Mouse (Mus musculus) yolk sac, embryonic 10.5 days (tissue): ENCODE results near the gene Nub1.

Experiments used
- DNase-seq: peaks from one replicate; pipeline ENCODE4 v3.0.0-alpha.2; 2017; ENCODE audit warnings: low spot score

Nub1 gene

DNA sequence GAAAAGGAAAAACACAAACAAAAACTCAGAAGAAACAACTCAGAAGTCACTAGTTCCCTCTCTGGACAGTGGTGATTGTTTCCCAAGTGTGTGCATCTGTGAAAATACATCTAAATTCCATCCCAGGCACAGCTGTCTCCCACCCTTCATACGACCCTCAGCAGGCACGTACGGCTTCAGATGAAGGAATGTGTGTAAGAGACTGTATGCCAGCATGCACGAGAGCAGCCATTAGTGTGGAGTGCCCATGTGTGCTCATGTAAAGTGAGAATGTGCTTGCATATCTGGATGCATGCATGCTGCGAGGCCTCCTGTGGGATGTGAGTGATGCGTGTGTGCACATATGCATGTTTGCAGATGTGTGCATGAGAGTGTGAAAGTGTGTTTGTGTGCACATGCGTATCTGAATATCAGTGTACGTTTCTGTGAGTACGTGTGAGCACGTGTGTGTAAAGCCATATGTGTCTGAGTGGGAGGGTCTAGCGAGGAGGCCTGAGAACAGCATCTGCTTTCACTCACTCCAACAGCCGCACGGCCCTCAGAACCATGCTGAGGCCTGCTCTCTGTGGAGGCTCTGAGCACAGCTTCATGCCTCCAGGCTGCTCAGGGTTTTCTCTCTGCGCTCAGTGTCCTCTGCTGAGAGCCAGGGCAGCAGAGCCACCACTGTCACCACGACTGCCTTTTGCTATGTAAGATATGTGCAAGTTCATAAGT lies 56.0 kb downstream of the Nub1 start:
- DNase-seq = no peak

DNA sequence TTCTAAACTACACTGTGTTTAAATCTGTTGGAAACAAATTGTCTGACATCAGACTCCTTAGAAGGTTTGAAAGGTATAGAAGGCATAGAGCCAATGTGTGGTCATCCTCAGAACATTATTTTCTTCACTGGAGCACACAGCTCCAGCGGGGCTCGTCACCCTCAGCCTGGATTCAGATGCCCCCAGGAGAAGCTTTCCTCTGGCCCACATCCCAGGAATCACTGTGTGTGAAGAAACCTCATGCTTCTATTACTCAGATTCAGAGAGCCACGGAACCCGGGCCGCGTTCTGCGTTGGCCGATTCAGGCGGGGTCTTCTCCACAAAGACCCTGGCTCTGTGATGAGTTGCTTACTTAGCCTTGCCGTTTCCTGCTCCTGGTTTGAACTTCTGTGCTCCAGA lies 58.6 kb downstream of the Nub1 start:
- DNase-seq = no peak

DNA sequence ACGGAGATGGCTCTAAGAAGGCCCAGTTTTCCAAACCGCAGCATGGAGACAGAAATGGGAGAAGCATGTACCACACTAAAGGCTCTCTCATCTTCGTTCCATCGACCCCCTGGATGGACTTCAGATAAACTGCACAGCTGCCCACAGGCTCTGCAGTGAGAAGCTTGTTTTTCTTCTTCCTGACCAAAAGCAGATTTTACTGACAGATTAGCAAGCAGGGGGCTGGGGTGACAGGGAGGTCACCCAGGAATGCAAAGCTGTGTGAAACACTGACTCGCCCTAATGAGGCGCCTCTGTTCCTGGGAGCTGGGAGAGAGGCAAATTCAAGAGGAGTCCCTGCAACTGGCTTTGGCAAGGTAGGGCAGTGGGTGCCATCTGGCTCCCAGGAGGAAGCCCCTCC lies 62.2 kb downstream of the Nub1 start:
- no peak for DNase-seq

DNA sequence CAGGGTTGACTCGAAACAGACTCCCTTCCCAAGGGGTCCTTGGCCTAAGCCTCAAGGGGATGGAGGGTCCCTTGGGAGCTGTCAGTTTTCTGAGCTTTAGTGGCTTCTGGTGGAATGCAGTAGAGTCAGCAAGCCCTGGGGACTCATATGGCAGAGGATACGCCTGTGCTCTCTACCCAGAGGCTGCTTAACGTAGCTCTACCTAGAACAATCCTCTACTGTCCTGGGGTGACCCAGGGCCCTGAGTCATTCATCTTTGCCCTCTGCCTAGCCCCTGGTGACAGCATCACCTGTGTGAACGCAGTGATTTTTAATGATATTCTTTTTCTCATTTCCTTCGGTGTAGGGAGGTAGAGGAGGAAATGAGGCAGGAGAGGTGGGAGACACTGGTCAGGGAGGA lies 64.4 kb downstream of the Nub1 start:
- DNase-seq = no peak

DNA sequence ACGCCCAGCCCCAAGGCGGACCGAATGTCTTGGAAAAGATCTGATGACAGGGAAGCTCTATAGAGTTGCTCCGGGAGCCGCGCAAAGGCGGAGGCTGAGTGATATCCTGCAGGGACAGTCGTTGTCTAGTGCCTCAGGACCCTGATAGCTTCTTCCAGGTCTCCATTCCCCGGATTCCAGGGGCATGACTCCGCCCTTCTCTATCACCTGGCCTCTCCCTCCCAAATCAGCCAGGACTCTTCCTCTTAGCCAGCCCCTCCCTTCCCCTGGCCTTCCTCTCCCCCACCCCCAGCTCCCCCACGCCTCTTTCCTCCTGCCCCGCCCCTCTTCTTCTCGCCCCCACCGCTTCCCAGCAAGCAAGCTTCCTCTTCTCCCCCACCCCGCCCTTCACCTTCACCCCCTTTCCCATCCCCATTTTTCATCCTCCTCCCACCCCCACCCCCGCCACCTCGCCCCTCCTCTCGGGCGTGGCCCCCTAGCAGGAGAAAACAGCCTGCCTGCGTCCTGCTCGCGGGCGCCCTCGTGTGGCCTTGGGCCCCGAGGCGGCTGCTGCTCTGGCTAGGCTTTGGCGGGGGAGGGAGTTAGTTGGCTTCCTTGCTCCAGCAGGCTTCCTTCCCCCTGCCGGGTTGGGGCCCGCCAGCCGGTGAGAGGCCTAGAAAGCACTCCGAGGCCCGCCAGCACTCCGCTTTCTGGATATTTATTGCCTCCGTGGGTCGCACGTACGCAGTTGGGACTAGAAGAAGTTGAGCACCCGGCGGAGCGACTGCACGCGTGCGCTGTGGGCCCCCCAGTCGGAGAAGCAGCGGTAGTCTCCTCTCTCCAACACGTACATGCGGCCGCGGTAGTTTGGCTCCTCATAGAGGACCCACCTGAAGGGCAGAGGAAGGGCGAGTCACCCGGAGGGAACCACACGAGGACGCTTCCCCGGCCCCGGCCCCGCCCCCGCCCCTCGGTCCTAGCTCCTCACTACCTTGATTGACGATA lies 65.3 kb downstream of the Nub1 start:
- DNase-seq = peak; percentile 97

DNA sequence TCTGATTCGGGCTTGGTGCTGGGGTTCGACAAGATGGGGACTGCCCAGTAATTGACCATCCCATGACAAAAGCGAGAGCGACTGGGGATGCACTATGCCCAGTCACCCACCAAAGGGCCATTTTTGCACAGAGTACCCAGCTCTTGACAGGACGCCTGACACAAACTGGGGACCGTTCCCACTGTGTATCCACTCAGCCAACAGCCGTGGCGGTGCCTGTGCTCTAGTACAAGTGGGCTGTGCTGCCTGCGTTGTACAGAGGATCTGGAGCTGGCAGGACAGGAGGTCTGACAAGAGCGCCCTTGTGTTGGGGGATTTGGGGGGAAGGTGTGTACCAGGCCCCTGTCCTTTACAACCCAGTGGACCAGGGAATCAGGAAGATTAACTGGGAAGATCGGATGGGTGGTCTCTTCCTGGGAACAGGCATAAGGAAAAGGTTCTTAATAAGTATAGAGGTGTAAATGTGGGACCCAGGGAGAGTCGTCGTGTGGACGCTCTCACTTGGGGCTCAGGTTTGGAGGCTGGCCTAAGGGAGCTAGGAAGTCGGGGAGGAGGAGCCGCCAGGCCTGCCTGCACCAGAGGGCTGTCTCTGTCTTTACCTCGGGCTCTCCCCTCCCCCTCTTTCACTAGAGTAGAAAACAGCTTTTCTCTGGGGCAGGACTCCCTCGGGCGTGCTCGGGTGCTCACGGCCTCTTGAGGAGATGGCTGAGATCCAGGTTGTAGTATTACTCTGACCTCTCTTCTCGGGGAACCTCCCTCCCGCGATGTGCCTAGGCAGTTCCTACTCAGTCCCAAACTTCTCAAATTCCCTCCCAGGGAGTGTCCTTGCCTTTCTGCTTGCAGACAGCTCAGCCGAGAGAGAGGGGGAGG lies 66.2 kb downstream of the Nub1 start:
- DNase-seq = peak; percentile 91

DNA sequence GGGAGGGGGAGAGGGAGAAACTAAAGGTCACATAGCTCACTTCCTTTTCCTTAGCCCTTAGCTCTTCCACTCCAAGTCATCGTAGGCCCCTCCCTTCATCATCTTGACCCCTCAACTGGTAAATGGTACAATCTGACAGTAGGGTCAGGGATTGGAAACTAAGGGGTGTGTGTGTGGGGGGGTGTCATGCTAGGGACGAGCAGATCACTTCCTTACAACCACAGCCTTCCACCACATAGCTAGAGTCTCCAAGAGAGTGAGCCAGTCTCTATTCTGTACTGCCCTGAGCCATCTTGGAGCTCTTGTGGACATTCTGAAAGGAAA lies 66.8 kb downstream of the Nub1 start:
- DNase-seq = no peak

DNA sequence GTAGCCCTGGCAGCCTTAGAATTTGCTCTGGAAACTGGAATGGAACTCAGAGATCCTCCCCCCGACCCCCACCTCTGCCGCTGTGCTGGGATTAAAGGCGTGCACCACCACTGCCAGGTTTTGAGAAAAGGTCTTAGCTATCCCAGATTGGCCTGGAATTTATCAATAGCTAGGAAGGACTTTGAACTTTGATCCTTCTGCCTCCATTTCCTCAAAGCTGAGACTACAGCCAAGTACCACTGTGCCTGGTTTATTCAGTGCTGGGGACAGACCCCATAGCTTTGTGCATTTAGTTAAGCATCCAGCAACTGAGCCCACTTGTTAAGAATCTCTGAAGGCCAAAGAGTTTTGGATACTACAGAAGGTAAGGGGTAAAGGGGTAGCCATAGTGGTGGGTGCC lies 71.6 kb downstream of the Nub1 start:
- peak; percentile 55 for DNase-seq

DNA sequence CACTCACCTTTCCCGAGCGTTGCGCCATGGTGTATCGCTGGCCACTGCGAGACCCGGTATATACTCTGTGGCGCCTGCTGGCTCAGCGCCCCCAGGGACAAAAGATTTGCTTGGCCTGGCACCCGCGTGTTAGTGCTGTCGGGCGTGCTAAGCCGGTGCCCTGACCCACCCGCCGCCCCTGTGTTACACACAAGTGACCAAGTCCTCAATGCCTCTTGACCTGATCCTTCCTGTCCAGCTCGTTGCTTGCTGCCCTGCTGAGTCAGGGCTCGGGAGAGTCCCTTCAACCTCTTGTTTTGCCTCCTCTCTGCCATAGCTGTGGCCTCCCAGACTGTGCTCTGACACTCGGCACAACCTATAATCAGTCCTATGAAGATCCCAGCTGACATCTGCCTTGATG lies 72.5 kb downstream of the Nub1 start, which contains the start of gene Crygn:
Crygn (minus strand) TSS at position 193 of the 400 bp plus-strand sequence.
- DNase-seq = no peak
